Mouse (Mus musculus): ENCODE results near the gene Ahrr. TPM values are rescaled to one million over a fixed set of nuclear protein-coding genes. Genes with fewer than 3 reads are reported as not detected.

The Ahrr gene
- polyA plus RNA-seq, 1 experiment from 2014 or later = 1.5 TPM

DNA sequence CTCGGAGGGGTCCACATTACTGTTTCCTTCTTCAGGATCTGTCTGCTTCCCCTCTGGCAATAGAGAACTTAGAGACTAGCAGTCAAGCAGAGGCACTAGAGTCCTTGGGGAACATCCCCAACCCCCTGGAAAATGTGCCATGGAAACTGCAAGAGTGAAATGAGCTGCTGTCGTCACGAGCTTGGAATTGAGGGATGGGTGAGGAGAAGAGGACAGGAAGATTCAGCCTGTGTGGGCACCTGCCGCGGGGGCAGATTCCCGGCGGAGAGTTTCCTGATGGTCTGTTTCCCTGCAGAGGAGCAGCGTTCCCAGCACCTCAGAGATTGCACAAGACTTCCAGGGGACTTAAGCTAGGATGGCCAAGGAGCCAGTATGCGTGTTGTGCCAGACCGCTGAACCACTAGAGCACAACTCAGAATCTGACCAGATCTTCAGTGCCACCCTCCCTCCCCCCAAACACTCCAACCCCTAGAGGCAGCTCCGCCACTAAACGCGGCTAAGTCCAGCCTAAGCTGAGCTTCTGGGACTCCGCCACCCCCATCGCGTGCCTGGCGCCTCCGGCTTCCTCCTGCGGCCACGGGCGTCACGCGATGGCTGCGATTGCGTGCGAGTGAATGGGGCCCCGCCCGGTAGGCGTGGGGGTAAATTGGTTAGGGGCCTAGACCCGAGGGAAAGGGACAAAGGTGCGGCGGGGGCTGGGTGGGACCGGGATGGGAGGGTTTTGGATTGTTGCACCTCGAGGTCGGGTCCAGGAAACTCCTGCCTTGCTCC is 32.5 kb downstream of the Ahrr start:
- 4% methylated on average over 35 of the region's 35 CpGs for WGBS
- Histone ChIP-seq H3K27me3 (ENCODE audit: control insufficient read depth, insufficient read depth, low read length) (no peaks in the 10 kb centered on the region), H3K4me2 (peak overlapping the region; percentile 86), H3K36me3 (ENCODE audit: control insufficient read depth, insufficient read depth, low read length) (no peaks in the 10 kb centered on the region), H3K4me1 (ENCODE audit: control insufficient read depth, insufficient read depth, low read length) (no peaks in the 10 kb centered on the region), H3K9ac (ENCODE audit: low read length) (peak overlapping the region; percentile 83), H3K27ac (ENCODE audit: low read depth, low read length) (no peak overlapping the region), H3K9me3 (ENCODE audit: control insufficient read depth, low read length) (no peaks in the 10 kb centered on the region), H3K4me3 (ENCODE audit: low read depth, low read length) (peak overlapping the region; percentile 54)
- ATAC-seq (ENCODE audit: low FRiP score) = peak; percentile 89
- peak; percentile 94 for DNase-seq (ENCODE audit: low spot score, missing footprints)

- no peak overlapping the region for H3K4me2 ChIP-seq
- ATAC-seq (ENCODE audit: low FRiP score) (no peak), DNase-seq (ENCODE audit: low spot score, missing footprints) (no peak)
- H3K4me1 ChIP-seq (ENCODE audit: control insufficient read depth, insufficient read depth, low read length) = peaks cover 9% of the 10 kb centered on the region
- H3K9ac ChIP-seq (ENCODE audit: low read length) = no peak overlapping the region
- no peaks in the 10 kb centered on the region; the same call in 1 of the 2 replicates for H3K27me3 ChIP-seq (ENCODE audit: control insufficient read depth, insufficient read depth, low read length)
- H3K9me3 ChIP-seq (ENCODE audit: control insufficient read depth, low read length) = no peaks in the 10 kb centered on the region
- no peaks in the 10 kb centered on the region for H3K36me3 ChIP-seq (ENCODE audit: control insufficient read depth, insufficient read depth, low read length)
- no peak overlapping the region for H3K27ac ChIP-seq (ENCODE audit: low read depth, low read length)
- no peak overlapping the region for H3K4me3 ChIP-seq (ENCODE audit: low read depth, low read length)
Observed at GRCm38 (mm10) chr13:74246494-74246893, 45.6 kb downstream of the Ahrr start.

- Histone ChIP-seq H3K9me3 (ENCODE audit: control insufficient read depth, low read length) (no peaks in the 10 kb centered on the region), H3K4me1 (ENCODE audit: control insufficient read depth, insufficient read depth, low read length) (peaks cover 9% of the 10 kb centered on the region), H3K27me3 (ENCODE audit: control insufficient read depth, insufficient read depth, low read length) (no peaks in the 10 kb centered on the region; the same call in 1 of the 2 replicates), H3K36me3 (ENCODE audit: control insufficient read depth, insufficient read depth, low read length) (no peaks in the 10 kb centered on the region), H3K27ac (ENCODE audit: low read depth, low read length) (no peak overlapping the region), H3K9ac (ENCODE audit: low read length) (peak overlapping the region; percentile 42; the same call in 1 of the 2 replicates), H3K4me2 (peak overlapping the region; percentile 34), H3K4me3 (ENCODE audit: low read depth, low read length) (no peak overlapping the region)
- DNase-seq (ENCODE audit: low spot score, missing footprints) (no peak), ATAC-seq (ENCODE audit: low FRiP score) (peak; percentile 80)
- 57% methylated on average over 4 of the region's 4 CpGs for WGBS
Observed at GRCm38 (mm10) chr13:74245899-74246231, 46.3 kb downstream of the Ahrr start.

DNA sequence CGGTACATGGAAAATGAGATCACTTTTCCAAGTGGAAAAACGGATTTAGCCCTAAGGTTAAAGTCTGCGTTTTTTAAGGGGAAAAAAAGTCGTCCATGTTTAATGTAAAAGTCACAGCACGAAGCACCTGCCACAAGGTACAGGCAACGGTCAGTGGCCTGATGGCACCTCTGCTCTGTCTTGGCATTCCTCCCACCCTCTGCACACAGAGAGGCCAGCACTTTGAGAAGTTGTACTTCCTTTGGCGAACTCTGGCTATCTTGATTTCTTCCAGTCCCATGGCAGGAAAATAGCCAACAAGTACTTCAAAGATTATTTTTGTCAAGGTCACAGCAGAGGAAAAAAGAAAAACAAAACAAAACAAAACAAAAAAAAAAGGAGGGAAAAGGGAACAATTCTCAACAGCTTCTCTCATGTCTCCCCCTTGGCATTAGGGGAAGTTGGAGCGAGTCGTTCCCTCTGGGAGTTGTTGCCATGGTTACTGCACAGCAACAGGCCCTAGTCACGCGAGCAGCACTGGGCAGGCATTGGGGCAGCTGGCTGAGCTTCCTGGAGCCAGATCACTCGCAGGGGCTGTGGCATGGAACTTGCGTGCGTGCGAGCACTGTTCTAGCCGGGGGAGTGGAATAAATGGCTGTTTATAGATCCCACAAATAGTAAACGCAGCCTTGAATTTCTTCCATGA is 46.8 kb downstream of the Ahrr start:
- Histone ChIP-seq H3K4me1 (ENCODE audit: control insufficient read depth, insufficient read depth, low read length) (peaks cover 9% of the 10 kb centered on the region), H3K9me3 (ENCODE audit: control insufficient read depth, low read length) (no peaks in the 10 kb centered on the region), H3K4me2 (peak overlapping the region; percentile 34), H3K9ac (ENCODE audit: low read length) (peak overlapping the region; percentile 42; the same call in 1 of the 2 replicates), H3K4me3 (ENCODE audit: low read depth, low read length) (no peak overlapping the region), H3K27me3 (ENCODE audit: control insufficient read depth, insufficient read depth, low read length) (no peaks in the 10 kb centered on the region; the same call in 1 of the 2 replicates), H3K27ac (ENCODE audit: low read depth, low read length) (no peak overlapping the region), H3K36me3 (ENCODE audit: control insufficient read depth, insufficient read depth, low read length) (no peaks in the 10 kb centered on the region)
- 30% methylated on average over 17 of the region's 17 CpGs for WGBS
- DNase-seq (ENCODE audit: low spot score, missing footprints) = peak; percentile 94
- ATAC-seq (ENCODE audit: low FRiP score) = peak; percentile 99

DNA sequence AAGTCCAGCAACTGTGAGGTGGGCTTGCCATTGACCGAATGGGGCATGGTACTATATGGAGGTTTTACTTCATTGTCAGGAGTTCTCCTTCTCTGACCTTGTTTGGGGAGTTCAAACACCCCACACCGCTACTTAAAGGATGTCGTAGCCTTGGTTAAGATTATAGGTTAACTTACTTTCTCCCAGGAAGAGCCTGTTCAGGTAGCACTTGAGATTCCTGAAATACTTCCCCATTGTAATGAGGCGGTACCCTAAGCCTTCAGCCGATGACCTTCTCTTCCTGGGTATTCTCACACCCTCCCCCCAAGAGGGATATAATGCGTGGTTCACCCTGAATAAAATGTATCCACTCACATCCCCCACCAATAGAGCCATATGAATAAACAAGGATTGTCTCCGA is 54.6 kb downstream of the Ahrr start:
- Histone ChIP-seq H3K4me3 (ENCODE audit: low read depth, low read length) (no peak overlapping the region), H3K4me1 (ENCODE audit: control insufficient read depth, insufficient read depth, low read length) (no peaks in the 10 kb centered on the region), H3K36me3 (ENCODE audit: control insufficient read depth, insufficient read depth, low read length) (no peaks in the 10 kb centered on the region), H3K27me3 (ENCODE audit: control insufficient read depth, insufficient read depth, low read length) (no peaks in the 10 kb centered on the region), H3K9me3 (ENCODE audit: control insufficient read depth, low read length) (no peaks in the 10 kb centered on the region), H3K27ac (ENCODE audit: low read depth, low read length) (no peak overlapping the region), H3K4me2 (no peak overlapping the region), H3K9ac (ENCODE audit: low read length) (no peak overlapping the region)
- 74% methylated on average over 7 of the region's 7 CpGs for WGBS
- no peak for DNase-seq (ENCODE audit: low spot score, missing footprints)
- ATAC-seq (ENCODE audit: low FRiP score) = no peak

DNA sequence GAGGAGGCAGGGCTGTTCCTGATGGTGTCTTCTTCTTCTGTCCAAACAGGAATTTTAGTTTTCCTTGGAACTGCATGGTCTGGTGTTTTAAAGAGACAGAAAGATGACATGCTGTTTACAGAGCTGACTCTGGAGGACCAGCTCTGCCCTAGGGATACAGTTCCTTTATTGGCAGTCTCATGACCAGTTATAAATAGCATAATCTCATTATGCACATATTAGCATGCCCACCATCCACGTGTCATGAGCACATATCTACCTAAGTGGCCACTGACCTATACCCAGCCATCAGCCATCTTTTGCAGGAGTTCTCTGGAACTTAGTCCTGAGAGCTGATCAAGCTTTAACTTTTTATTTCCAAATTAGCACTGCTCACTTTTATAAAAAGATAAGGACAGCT is 71.5 kb downstream of the Ahrr start:
- H3K27me3 ChIP-seq (ENCODE audit: control insufficient read depth, insufficient read depth, low read length) = no peaks in the 10 kb centered on the region
- no peak overlapping the region for H3K4me3 ChIP-seq (ENCODE audit: low read depth, low read length)
- H3K4me1 ChIP-seq (ENCODE audit: control insufficient read depth, insufficient read depth, low read length) = no peaks in the 10 kb centered on the region
- 31% methylated on average over 1 of the region's 1 CpGs for WGBS
- no peak overlapping the region for H3K4me2 ChIP-seq
- ATAC-seq (ENCODE audit: low FRiP score) (no peak), DNase-seq (ENCODE audit: low spot score, missing footprints) (no peak)
- no peaks in the 10 kb centered on the region for H3K36me3 ChIP-seq (ENCODE audit: control insufficient read depth, insufficient read depth, low read length)
- H3K9me3 ChIP-seq (ENCODE audit: control insufficient read depth, low read length) = no peaks in the 10 kb centered on the region
- H3K9ac ChIP-seq (ENCODE audit: low read length) = no peak overlapping the region
- no peak overlapping the region for H3K27ac ChIP-seq (ENCODE audit: low read depth, low read length)

DNA sequence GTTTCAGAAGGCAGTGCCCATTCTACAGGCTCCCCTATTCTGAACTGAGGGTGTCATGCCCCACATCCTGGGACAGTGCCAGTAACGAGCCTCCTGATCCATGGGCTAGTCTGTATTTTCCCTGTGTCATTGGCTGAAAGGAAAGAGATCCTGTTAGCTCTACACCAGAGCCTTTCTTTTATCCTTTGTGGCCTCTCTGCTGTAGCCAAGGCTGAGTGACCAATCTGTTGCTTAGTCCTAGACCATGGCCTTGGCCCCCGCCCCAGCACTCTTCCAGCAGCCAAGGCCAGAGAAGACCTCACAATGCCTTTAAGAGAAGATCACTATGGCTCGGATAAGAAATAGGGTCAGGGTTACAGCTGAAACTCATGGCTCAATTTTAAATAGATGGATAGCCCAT is 73.7 kb downstream of the Ahrr start:
- H3K9me3 ChIP-seq (ENCODE audit: control insufficient read depth, low read length) = no peaks in the 10 kb centered on the region

GRCm38 (mm10) chr13:74208986-74209345 is 83.2 kb downstream of the Ahrr start:
- 0 out of 2 replicates have a peak, but pooled peaks cover 3% of the 10 kb centered on the region for H3K36me3 ChIP-seq (ENCODE audit: control insufficient read depth, insufficient read depth, low read length)
- peak overlapping the region; percentile 68; the same call in 1 of the 2 replicates for H3K27ac ChIP-seq (ENCODE audit: low read depth, low read length)
- H3K4me1 ChIP-seq (ENCODE audit: control insufficient read depth, insufficient read depth, low read length) = peaks cover 7% of the 10 kb centered on the region
- 17% methylated on average over 12 of the region's 12 CpGs for WGBS
- H3K9ac ChIP-seq (ENCODE audit: low read length) = peak overlapping the region; percentile 84
- peak overlapping the region; percentile 81 for H3K4me3 ChIP-seq (ENCODE audit: low read depth, low read length)
- no peaks in the 10 kb centered on the region for H3K27me3 ChIP-seq (ENCODE audit: control insufficient read depth, insufficient read depth, low read length)
- no peaks in the 10 kb centered on the region for H3K9me3 ChIP-seq (ENCODE audit: control insufficient read depth, low read length)
- ATAC-seq (ENCODE audit: low FRiP score) = no peak
- DNase-seq (ENCODE audit: low spot score, missing footprints) = no peak
- H3K4me2 ChIP-seq = peak overlapping the region; percentile 88

More for the DNA sequence above, 73.7 kb downstream of the Ahrr start:
- Histone ChIP-seq H3K27me3 (ENCODE audit: control insufficient read depth, insufficient read depth, low read length) (no peaks in the 10 kb centered on the region), H3K4me2 (no peak overlapping the region), H3K4me1 (ENCODE audit: control insufficient read depth, insufficient read depth, low read length) (no peaks in the 10 kb centered on the region), H3K9ac (ENCODE audit: low read length) (no peak overlapping the region), H3K36me3 (ENCODE audit: control insufficient read depth, insufficient read depth, low read length) (no peaks in the 10 kb centered on the region), H3K4me3 (ENCODE audit: low read depth, low read length) (no peak overlapping the region), H3K27ac (ENCODE audit: low read depth, low read length) (no peak overlapping the region)
- 80% methylated on average over 3 of the region's 3 CpGs for WGBS
- ATAC-seq (ENCODE audit: low FRiP score) (no peak), DNase-seq (ENCODE audit: low spot score, missing footprints) (no peak)

GRCm38 (mm10) chr13:74208317-74208985 is 83.7 kb downstream of the Ahrr start, which contains the start of gene Exoc3:
TSS of gene Exoc3 (minus strand) at chr13:74208732.
- H3K36me3 ChIP-seq (ENCODE audit: control insufficient read depth, insufficient read depth, low read length) = 0 out of 2 replicates have a peak, but pooled peaks cover 4% of the 10 kb centered on the region
- WGBS = under 1% methylated on average over 39 of the region's 39 CpGs
- H3K27ac ChIP-seq (ENCODE audit: low read depth, low read length) = peak within 1 kb of the TSS; percentile 68; the same call in 1 of the 2 replicates
- no peaks in the 10 kb centered on the region for H3K27me3 ChIP-seq (ENCODE audit: control insufficient read depth, insufficient read depth, low read length)
- peaks cover 7% of the 10 kb centered on the region for H3K4me1 ChIP-seq (ENCODE audit: control insufficient read depth, insufficient read depth, low read length)
- H3K9me3 ChIP-seq (ENCODE audit: control insufficient read depth, low read length) = no peaks in the 10 kb centered on the region
- peak within 1 kb of the TSS; percentile 88 for H3K4me2 ChIP-seq
- H3K9ac ChIP-seq (ENCODE audit: low read length) = peak within 1 kb of the TSS; percentile 84
- ATAC-seq (ENCODE audit: low FRiP score) (peak; percentile 98), DNase-seq (ENCODE audit: low spot score, missing footprints) (peak; percentile 99)
- peak within 1 kb of the TSS; percentile 81 for H3K4me3 ChIP-seq (ENCODE audit: low read depth, low read length)

All from midbrain, embryonic 11.5 days (tissue).